Mouse (Mus musculus) testis, adult 2 months (tissue): Measurements from ENCODE around the gene Cd69. TPM values are rescaled to one million over a fixed set of nuclear protein-coding genes. Genes with fewer than 3 reads are reported as not detected.

Source experiments
- H3K27ac ChIP-seq: fragments of 200-500 bp; 2 replicates; pipeline ENCODE4 v1.5.1; 2012; ENCODE audit warnings: low read depth, low read length; ENCODE audit not compliant: control insufficient read depth, insufficient read depth
- H3K27me3 ChIP-seq: fragments of 200-500 bp; 2 replicates; pipeline ENCODE4 v1.6.1; 2012; ENCODE audit warnings: mild to moderate bottlenecking, low read length, moderate library complexity; ENCODE audit not compliant: control insufficient read depth, insufficient read depth
- H3K36me3 ChIP-seq: fragments of 200-500 bp; 2 replicates; pipeline ENCODE4 v1.6.1; 2012; ENCODE audit warnings: mild to moderate bottlenecking, low read length; ENCODE audit not compliant: control insufficient read depth, insufficient read depth
- H3K4me1 ChIP-seq: fragments of 200-500 bp; 2 replicates; pipeline ENCODE4 v1.6.1; 2012; ENCODE audit warnings: low read length; ENCODE audit not compliant: control insufficient read depth, insufficient read depth
- H3K4me3 ChIP-seq: fragments of 200-500 bp; 2 replicates; pipeline ENCODE4 v1.5.1; 2012; ENCODE audit warnings: low read depth, mild to moderate bottlenecking, low read length, moderate library complexity, mixed read lengths; ENCODE audit not compliant: control insufficient read depth
- CTCF ChIP-seq: fragments of 200-500 bp; IDR thresholded peaks from 2 replicates; pipeline ENCODE4 v1.5.1; 2012; ENCODE audit warnings: low read depth, mild to moderate bottlenecking, inconsistent platforms, low read length, moderate library complexity; ENCODE audit not compliant: control insufficient read depth, insufficient read depth, insufficient replicate concordance
- POLR2A ChIP-seq: fragments of 200-500 bp; IDR thresholded peaks from 2 replicates; pipeline ENCODE4 v1.6.1; 2012; ENCODE audit warnings: low read depth, mild to moderate bottlenecking, inconsistent platforms, low read length, moderate library complexity; ENCODE audit not compliant: control insufficient read depth
- polyA plus RNA-seq: library from polyadenylated mRNA; depleted of rRNA; stranded (reverse); fragments of >200 nt; gene quantifications from 2 replicates; pipeline ENCODE4 v1.2.3, GENCODE M21; 2012

Cd69 gene
- polyA plus RNA-seq, 1 experiment = not detected

GRCm38 (mm10) chr6:129248243-129248642 is 27.0 kb downstream of the Cd69 start:
- no peak for TF ChIP-seq POLR2A
- TF ChIP-seq CTCF = no peak

GRCm38 (mm10) chr6:129246992-129247391 is 28.2 kb downstream of the Cd69 start:
- no peaks in the 10 kb centered on the region for H3K4me1 ChIP-seq
- H3K27ac ChIP-seq = no peak overlapping the region
- no peak overlapping the region for H3K4me3 ChIP-seq
- no peaks in the 10 kb centered on the region for H3K27me3 ChIP-seq
- no peaks in the 10 kb centered on the region for H3K36me3 ChIP-seq
- TF ChIP-seq CTCF = no peak
- no peak for TF ChIP-seq POLR2A

More at GRCm38 (mm10) chr6:129248243-129248642, 27.0 kb downstream of the Cd69 start:
- Histone ChIP-seq H3K4me3 (no peak overlapping the region), H3K27me3 (no peaks in the 10 kb centered on the region), H3K4me1 (no peaks in the 10 kb centered on the region), H3K27ac (no peak overlapping the region), H3K36me3 (no peaks in the 10 kb centered on the region)

- Histone ChIP-seq H3K4me1 (no peaks in the 10 kb centered on the region), H3K27me3 (no peaks in the 10 kb centered on the region), H3K27ac (no peak overlapping the region), H3K4me3 (no peak overlapping the region), H3K36me3 (no peaks in the 10 kb centered on the region)
- no peak for TF ChIP-seq CTCF
- no peak for TF ChIP-seq POLR2A
Observed at GRCm38 (mm10) chr6:129245793-129246192, 29.4 kb downstream of the Cd69 start.

GRCm38 (mm10) chr6:129241907-129242306 is 33.3 kb downstream of the Cd69 start:
- H3K4me1 ChIP-seq = no peaks in the 10 kb centered on the region; the same call in 1 of the 2 replicates
- H3K36me3 ChIP-seq = no peaks in the 10 kb centered on the region
- H3K4me3 ChIP-seq = no peak overlapping the region
- TF ChIP-seq CTCF (no peak), POLR2A (no peak)
- H3K27me3 ChIP-seq = no peaks in the 10 kb centered on the region
- H3K27ac ChIP-seq = no peak overlapping the region

- no peaks in the 10 kb centered on the region for H3K27me3 ChIP-seq
- H3K4me1 ChIP-seq = no peaks in the 10 kb centered on the region; the same call in 1 of the 2 replicates
- H3K36me3 ChIP-seq = no peaks in the 10 kb centered on the region
- H3K4me3 ChIP-seq = no peak overlapping the region
- TF ChIP-seq POLR2A (no peak), CTCF (no peak)
- no peak overlapping the region for H3K27ac ChIP-seq
Observed at GRCm38 (mm10) chr6:129241471-129241870, 33.8 kb downstream of the Cd69 start.

GRCm38 (mm10) chr6:129239564-129240248 is 35.5 kb downstream of the Cd69 start:
- H3K27me3 ChIP-seq = no peaks in the 10 kb centered on the region

GRCm38 (mm10) chr6:129238275-129239038 is 36.8 kb downstream of the Cd69 start:
- Histone ChIP-seq H3K27ac (peak overlapping the region; percentile 18), H3K36me3 (no peaks in the 10 kb centered on the region), H3K27me3 (no peaks in the 10 kb centered on the region), H3K4me1 (peaks cover 2% of the 10 kb centered on the region; the same call in 1 of the 2 replicates), H3K4me3 (peak overlapping the region; percentile 76)
- TF ChIP-seq POLR2A (no peak), CTCF (no peak)

More at GRCm38 (mm10) chr6:129239564-129240248, 35.5 kb downstream of the Cd69 start:
- Histone ChIP-seq H3K4me1 (no peaks in the 10 kb centered on the region; the same call in 1 of the 2 replicates), H3K27ac (no peak overlapping the region), H3K36me3 (no peaks in the 10 kb centered on the region), H3K4me3 (no peak overlapping the region)
- TF ChIP-seq POLR2A (no peak), CTCF (no peak)
